Mouse (Mus musculus): ENCODE data around the gene Kl. TPM values are rescaled to one million over a fixed set of nuclear protein-coding genes. Genes with fewer than 3 reads are reported as not detected.

The Kl gene
- polyA plus RNA-seq, 1 experiment from 2014 or later = 0.07 TPM

- 90% methylated on average over 4 of the region's 4 CpGs for WGBS
- no peak overlapping the region for H3K4me2 ChIP-seq (ENCODE audit: low read depth, severe bottlenecking)
- H3K36me3 ChIP-seq (ENCODE audit: control insufficient read depth, insufficient read depth, low read length) = no peaks in the 10 kb centered on the region
- no peaks in the 10 kb centered on the region for H3K27me3 ChIP-seq (ENCODE audit: control insufficient read depth, insufficient read depth, low read length)
- DNase-seq (ENCODE audit: low spot score) = no peak
- no peak overlapping the region for H3K9ac ChIP-seq (ENCODE audit: low read length)
- no peaks in the 10 kb centered on the region for H3K9me3 ChIP-seq (ENCODE audit: control insufficient read depth, low read length)
- ATAC-seq (ENCODE audit: insufficient number of reproducible peaks, low FRiP score, low TSS enrichment, low read depth) = no peak
- no peak overlapping the region for H3K4me3 ChIP-seq (ENCODE audit: low read depth, low read length)
- no peak overlapping the region for H3K27ac ChIP-seq (replicated peaks; ENCODE audit: low read depth, low read length)
- peaks cover 4% of the 10 kb centered on the region; the same call in 1 of the 2 replicates for H3K4me1 ChIP-seq (ENCODE audit: control insufficient read depth, insufficient read depth, low read length)
These were observed 33.1 kb upstream of the Kl start for GRCm38 (mm10) chr5:150919269-150919668.

- H3K4me3 ChIP-seq (ENCODE audit: low read depth, low read length) = no peak overlapping the region
- H3K27ac ChIP-seq (replicated peaks; ENCODE audit: low read depth, low read length) = no peak overlapping the region
- DNase-seq (ENCODE audit: low spot score) = no peak
- H3K9me3 ChIP-seq (ENCODE audit: control insufficient read depth, low read length) = no peaks in the 10 kb centered on the region
- H3K4me2 ChIP-seq (ENCODE audit: low read depth, severe bottlenecking) = no peak overlapping the region
- no peak for ATAC-seq (ENCODE audit: insufficient number of reproducible peaks, low FRiP score, low TSS enrichment, low read depth)
- peaks cover 4% of the 10 kb centered on the region; the same call in 1 of the 2 replicates for H3K4me1 ChIP-seq (ENCODE audit: control insufficient read depth, insufficient read depth, low read length)
- 74% methylated on average over 2 of the region's 2 CpGs for WGBS
- no peaks in the 10 kb centered on the region for H3K36me3 ChIP-seq (ENCODE audit: control insufficient read depth, insufficient read depth, low read length)
- H3K9ac ChIP-seq (ENCODE audit: low read length) = no peak overlapping the region
- no peaks in the 10 kb centered on the region for H3K27me3 ChIP-seq (ENCODE audit: control insufficient read depth, insufficient read depth, low read length)
These were observed 32.4 kb upstream of the Kl start for GRCm38 (mm10) chr5:150919961-150920360.

GRCm38 (mm10) chr5:150929406-150929805 is 23.0 kb upstream of the Kl start:
- Histone ChIP-seq H3K9ac (ENCODE audit: low read length) (no peak overlapping the region), H3K4me2 (ENCODE audit: low read depth, severe bottlenecking) (no peak overlapping the region), H3K4me3 (ENCODE audit: low read depth, low read length) (no peak overlapping the region), H3K27me3 (ENCODE audit: control insufficient read depth, insufficient read depth, low read length) (no peaks in the 10 kb centered on the region), H3K4me1 (ENCODE audit: control insufficient read depth, insufficient read depth, low read length) (no peaks in the 10 kb centered on the region), H3K27ac (replicated peaks; ENCODE audit: low read depth, low read length) (no peak overlapping the region), H3K9me3 (ENCODE audit: control insufficient read depth, low read length) (no peaks in the 10 kb centered on the region), H3K36me3 (ENCODE audit: control insufficient read depth, insufficient read depth, low read length) (no peaks in the 10 kb centered on the region)
- WGBS = 85% methylated on average over 2 of the region's 2 CpGs
- ATAC-seq (ENCODE audit: insufficient number of reproducible peaks, low FRiP score, low TSS enrichment, low read depth) = no peak
- no peak for DNase-seq (ENCODE audit: low spot score)

- H3K9ac ChIP-seq (ENCODE audit: low read length) = no peak overlapping the region
- WGBS = 82% methylated on average over 2 of the region's 2 CpGs
- no peaks in the 10 kb centered on the region for H3K27me3 ChIP-seq (ENCODE audit: control insufficient read depth, insufficient read depth, low read length)
- no peak overlapping the region for H3K4me2 ChIP-seq (ENCODE audit: low read depth, severe bottlenecking)
- no peaks in the 10 kb centered on the region for H3K36me3 ChIP-seq (ENCODE audit: control insufficient read depth, insufficient read depth, low read length)
- H3K9me3 ChIP-seq (ENCODE audit: control insufficient read depth, low read length) = no peaks in the 10 kb centered on the region
- DNase-seq (ENCODE audit: low spot score) = no peak
- no peak overlapping the region for H3K27ac ChIP-seq (replicated peaks; ENCODE audit: low read depth, low read length)
- no peaks in the 10 kb centered on the region for H3K4me1 ChIP-seq (ENCODE audit: control insufficient read depth, insufficient read depth, low read length)
- no peak overlapping the region for H3K4me3 ChIP-seq (ENCODE audit: low read depth, low read length)
- ATAC-seq (ENCODE audit: insufficient number of reproducible peaks, low FRiP score, low TSS enrichment, low read depth) = no peak
These were observed 19.8 kb upstream of the Kl start for GRCm38 (mm10) chr5:150932596-150932995.

- Histone ChIP-seq H3K9me3 (ENCODE audit: control insufficient read depth, low read length) (no peaks in the 10 kb centered on the region), H3K4me2 (ENCODE audit: low read depth, severe bottlenecking) (no peak overlapping the region), H3K9ac (ENCODE audit: low read length) (no peak overlapping the region), H3K4me3 (ENCODE audit: low read depth, low read length) (no peak overlapping the region), H3K4me1 (ENCODE audit: control insufficient read depth, insufficient read depth, low read length) (no peaks in the 10 kb centered on the region), H3K27ac (replicated peaks; ENCODE audit: low read depth, low read length) (no peak overlapping the region), H3K36me3 (ENCODE audit: control insufficient read depth, insufficient read depth, low read length) (no peaks in the 10 kb centered on the region), H3K27me3 (ENCODE audit: control insufficient read depth, insufficient read depth, low read length) (no peaks in the 10 kb centered on the region)
- 45% methylated on average over 5 of the region's 5 CpGs for WGBS
- ATAC-seq (ENCODE audit: insufficient number of reproducible peaks, low FRiP score, low TSS enrichment, low read depth) (no peak), DNase-seq (ENCODE audit: low spot score) (no peak)
These were observed 16.2 kb upstream of the Kl start for GRCm38 (mm10) chr5:150936213-150936612.

GRCm38 (mm10) chr5:150936807-150937206 is 15.6 kb upstream of the Kl start:
- Histone ChIP-seq H3K27ac (replicated peaks; ENCODE audit: low read depth, low read length) (no peak overlapping the region), H3K4me1 (ENCODE audit: control insufficient read depth, insufficient read depth, low read length) (no peaks in the 10 kb centered on the region), H3K9me3 (ENCODE audit: control insufficient read depth, low read length) (no peaks in the 10 kb centered on the region), H3K9ac (ENCODE audit: low read length) (no peak overlapping the region), H3K27me3 (ENCODE audit: control insufficient read depth, insufficient read depth, low read length) (no peaks in the 10 kb centered on the region), H3K4me2 (ENCODE audit: low read depth, severe bottlenecking) (no peak overlapping the region), H3K4me3 (ENCODE audit: low read depth, low read length) (no peak overlapping the region), H3K36me3 (ENCODE audit: control insufficient read depth, insufficient read depth, low read length) (no peaks in the 10 kb centered on the region)
- ATAC-seq (ENCODE audit: insufficient number of reproducible peaks, low FRiP score, low TSS enrichment, low read depth) (no peak), DNase-seq (ENCODE audit: low spot score) (no peak)
- 78% methylated on average over 4 of the region's 4 CpGs for WGBS

GRCm38 (mm10) chr5:150937501-150937900 is 14.9 kb upstream of the Kl start:
- no peak for ATAC-seq (ENCODE audit: insufficient number of reproducible peaks, low FRiP score, low TSS enrichment, low read depth)
- H3K4me2 ChIP-seq (ENCODE audit: low read depth, severe bottlenecking) = no peak overlapping the region
- no peak for DNase-seq (ENCODE audit: low spot score)
- no peaks in the 10 kb centered on the region for H3K36me3 ChIP-seq (ENCODE audit: control insufficient read depth, insufficient read depth, low read length)
- no peak overlapping the region for H3K27ac ChIP-seq (replicated peaks; ENCODE audit: low read depth, low read length)
- 27% methylated on average over 2 of the region's 2 CpGs for WGBS
- H3K9ac ChIP-seq (ENCODE audit: low read length) = no peak overlapping the region
- no peaks in the 10 kb centered on the region for H3K4me1 ChIP-seq (ENCODE audit: control insufficient read depth, insufficient read depth, low read length)
- H3K4me3 ChIP-seq (ENCODE audit: low read depth, low read length) = no peak overlapping the region
- no peaks in the 10 kb centered on the region for H3K9me3 ChIP-seq (ENCODE audit: control insufficient read depth, low read length)
- no peaks in the 10 kb centered on the region for H3K27me3 ChIP-seq (ENCODE audit: control insufficient read depth, insufficient read depth, low read length)

GRCm38 (mm10) chr5:150945576-150945975 is 6.8 kb upstream of the Kl start:
- no peak for DNase-seq (ENCODE audit: low spot score)
- H3K9me3 ChIP-seq (ENCODE audit: control insufficient read depth, low read length) = no peaks in the 10 kb centered on the region
- no peak overlapping the region for H3K27ac ChIP-seq (replicated peaks; ENCODE audit: low read depth, low read length)
- WGBS = 97% methylated on average over 2 of the region's 2 CpGs
- no peak for ATAC-seq (ENCODE audit: insufficient number of reproducible peaks, low FRiP score, low TSS enrichment, low read depth)
- no peak overlapping the region for H3K4me3 ChIP-seq (ENCODE audit: low read depth, low read length)
- H3K4me1 ChIP-seq (ENCODE audit: control insufficient read depth, insufficient read depth, low read length) = no peaks in the 10 kb centered on the region
- no peaks in the 10 kb centered on the region for H3K27me3 ChIP-seq (ENCODE audit: control insufficient read depth, insufficient read depth, low read length)
- H3K9ac ChIP-seq (ENCODE audit: low read length) = no peak overlapping the region
- H3K4me2 ChIP-seq (ENCODE audit: low read depth, severe bottlenecking) = no peak overlapping the region
- H3K36me3 ChIP-seq (ENCODE audit: control insufficient read depth, insufficient read depth, low read length) = no peaks in the 10 kb centered on the region

- DNase-seq (ENCODE audit: low spot score) (no peak), ATAC-seq (ENCODE audit: insufficient number of reproducible peaks, low FRiP score, low TSS enrichment, low read depth) (no peak)
- 85% methylated on average over 3 of the region's 3 CpGs for WGBS
- no peak overlapping the region for H3K27ac ChIP-seq (replicated peaks; ENCODE audit: low read depth, low read length)
- H3K9me3 ChIP-seq (ENCODE audit: control insufficient read depth, low read length) = no peaks in the 10 kb centered on the region
- H3K4me1 ChIP-seq (ENCODE audit: control insufficient read depth, insufficient read depth, low read length) = peaks cover 6% of the 10 kb centered on the region
- H3K4me3 ChIP-seq (ENCODE audit: low read depth, low read length) = no peak overlapping the region
- no peak overlapping the region for H3K4me2 ChIP-seq (ENCODE audit: low read depth, severe bottlenecking)
- no peaks in the 10 kb centered on the region for H3K36me3 ChIP-seq (ENCODE audit: control insufficient read depth, insufficient read depth, low read length)
- H3K27me3 ChIP-seq (ENCODE audit: control insufficient read depth, insufficient read depth, low read length) = peaks cover 33% of the 10 kb centered on the region
- H3K9ac ChIP-seq (ENCODE audit: low read length) = no peak overlapping the region
These were observed 3.3 kb upstream of the Kl start for GRCm38 (mm10) chr5:150949131-150949530.
